Mouse (Mus musculus): ENCODE results near the gene Dynll2.

Gene Dynll2

DNA sequence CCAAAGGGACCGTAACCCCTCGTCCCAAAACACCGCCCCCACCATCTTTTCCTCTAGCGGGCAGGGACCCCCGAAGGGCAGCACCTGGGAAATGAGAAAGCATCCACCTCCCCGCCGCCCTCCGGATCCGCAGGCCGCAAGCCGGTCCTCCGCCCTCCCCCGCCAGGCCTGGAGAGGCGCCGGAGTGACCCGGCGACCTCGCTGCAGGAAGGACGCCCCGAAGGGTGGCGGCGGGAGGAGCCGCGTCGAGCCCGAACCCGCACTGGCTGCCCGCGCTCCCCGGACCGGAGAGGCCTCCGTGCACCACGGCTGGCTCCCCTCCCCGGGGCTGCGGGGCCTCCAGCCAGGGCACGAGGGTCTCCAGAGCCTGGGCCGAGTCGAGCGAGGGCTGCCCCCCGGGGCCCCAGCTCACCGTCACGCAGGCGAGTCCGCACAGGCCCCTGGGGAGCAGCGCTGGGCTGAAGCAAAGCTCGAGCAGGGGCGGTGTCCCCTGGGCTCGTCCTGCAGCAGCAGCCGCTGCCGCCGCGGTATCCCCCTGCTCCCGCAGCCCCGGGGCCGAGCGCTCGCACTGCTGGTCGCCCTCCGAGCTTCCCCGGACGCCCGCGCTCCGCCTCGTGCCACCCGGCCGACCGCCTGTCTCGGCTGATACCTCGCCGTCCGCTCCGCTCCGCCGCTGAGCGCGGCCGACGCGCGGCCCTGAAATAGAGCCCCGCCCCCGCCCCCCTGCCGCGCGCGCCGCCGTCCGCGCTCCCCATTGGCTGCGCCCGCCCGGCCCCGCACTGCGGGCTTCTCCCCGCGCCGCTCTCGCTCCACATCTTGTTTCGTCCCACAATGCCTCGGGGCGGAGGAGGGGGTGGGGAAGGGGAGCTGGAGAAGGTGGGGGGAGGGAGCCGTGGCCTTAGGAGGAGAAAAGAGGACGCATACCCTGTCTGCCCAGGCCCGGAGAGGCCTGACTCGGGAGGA, at the start of gene Dynll2:
Dynll2 (minus strand) TSS at position 703 of the 963 bp plus-strand sequence.
- peak; percentile 75 for DNase-seq (ENCODE audit: low spot score)

DNA sequence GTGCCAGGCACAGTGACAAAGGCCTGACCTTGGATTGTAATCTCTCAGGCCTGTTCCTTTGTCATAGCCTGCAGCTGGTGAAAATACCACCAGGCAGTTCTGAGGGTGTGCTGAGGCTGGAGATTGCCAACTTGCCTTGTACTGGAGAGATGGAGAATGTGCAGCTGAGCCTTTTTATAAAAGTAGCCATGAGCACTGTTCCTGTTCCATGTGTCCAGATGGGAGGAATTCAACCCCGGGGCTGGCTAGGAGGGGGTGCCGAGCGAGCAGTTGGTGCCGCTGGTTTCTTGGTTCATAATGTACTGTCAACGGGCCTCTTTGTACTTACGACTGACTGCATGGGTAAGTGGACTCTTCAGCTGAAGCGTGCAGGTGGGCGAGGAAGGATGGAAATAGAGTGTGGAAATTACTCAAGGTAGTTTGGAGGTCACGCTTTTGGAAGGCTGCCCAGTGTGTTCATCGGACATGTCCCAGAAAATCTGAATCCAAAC, 49.5 kb upstream of the Dynll2 start:
- DNase-seq (ENCODE audit: low spot score), result no peak

DNA sequence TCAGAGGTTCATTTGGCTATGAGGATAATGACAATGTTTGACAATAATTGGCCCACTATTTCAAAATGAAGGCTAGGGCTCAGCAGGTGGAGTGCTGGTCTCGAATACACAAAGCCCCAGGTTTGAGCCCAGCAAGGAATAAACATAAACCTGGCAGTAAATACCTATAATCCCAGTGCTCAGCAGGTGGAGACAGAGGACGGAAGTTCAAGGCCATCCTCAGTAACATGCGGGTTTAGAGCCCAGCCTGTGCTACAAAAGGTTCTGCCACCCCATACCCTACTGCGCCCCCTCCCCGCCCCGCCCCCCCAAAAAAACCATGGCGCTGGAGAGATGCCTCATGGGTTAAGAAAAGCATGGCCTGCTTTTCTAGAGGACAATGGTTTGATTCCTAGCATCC, 48.6 kb upstream of the Dynll2 start:
- no peak for DNase-seq (ENCODE audit: low spot score)

DNA sequence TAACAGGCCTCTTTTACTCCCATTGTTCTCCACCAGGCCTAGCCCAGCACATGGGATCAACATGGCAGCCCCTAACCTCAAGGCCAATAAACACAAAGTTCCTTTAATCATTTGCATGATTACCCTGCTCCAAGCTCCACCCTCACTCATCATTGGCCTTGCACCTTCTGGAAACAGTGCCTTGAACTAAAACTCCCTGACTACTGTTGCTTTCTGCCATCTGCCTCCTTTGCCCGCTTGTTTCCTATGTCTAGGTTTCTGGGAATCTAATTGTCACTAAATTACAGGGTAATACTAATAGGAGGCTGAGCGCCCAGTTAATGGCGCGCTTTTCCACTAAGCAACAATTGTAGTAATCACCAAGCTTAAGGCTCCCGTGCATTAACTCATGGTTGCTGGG, 44.4 kb upstream of the Dynll2 start:
- no peak for DNase-seq (ENCODE audit: low spot score)

DNA sequence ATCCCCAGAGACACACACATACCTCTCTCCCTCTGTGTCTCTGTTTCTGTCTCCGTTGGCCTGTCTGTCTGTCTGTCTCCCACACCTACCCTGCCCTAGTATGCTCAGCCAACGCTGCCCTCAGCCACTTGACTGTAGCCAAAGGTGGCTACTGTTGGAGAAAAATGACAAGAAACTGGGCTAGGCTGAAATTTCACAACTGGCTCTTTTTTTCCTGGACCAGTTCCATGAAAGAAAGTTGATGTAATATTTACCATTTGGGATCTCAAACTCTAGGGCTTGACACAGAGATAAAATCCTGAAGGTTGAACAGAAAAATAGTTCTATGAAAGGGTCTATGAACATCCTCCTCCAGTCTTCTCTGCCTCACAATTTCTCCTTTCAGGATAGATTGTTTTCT, 43.5 kb upstream of the Dynll2 start:
- no peak for DNase-seq (ENCODE audit: low spot score)

DNA sequence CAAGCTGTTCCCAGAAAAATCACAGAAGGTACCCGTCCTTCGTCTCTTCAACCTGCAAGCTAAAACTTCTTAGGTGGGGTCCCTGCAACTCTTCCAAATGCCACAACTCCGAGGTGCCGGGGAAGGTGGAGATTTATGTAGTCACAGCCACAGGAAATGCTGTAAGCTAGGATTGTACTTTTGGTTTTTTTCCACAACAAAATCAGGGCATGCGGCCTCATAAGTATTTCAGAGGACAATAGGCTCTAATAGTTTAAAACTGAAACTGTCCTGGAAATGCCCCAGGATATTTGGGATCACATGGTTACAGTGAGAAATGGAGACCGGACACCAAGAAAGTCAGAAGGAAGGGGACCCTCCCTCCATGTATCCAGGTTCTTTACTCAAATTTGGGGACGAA, 42.9 kb upstream of the Dynll2 start:
- DNase-seq (ENCODE audit: low spot score), result no peak

DNA sequence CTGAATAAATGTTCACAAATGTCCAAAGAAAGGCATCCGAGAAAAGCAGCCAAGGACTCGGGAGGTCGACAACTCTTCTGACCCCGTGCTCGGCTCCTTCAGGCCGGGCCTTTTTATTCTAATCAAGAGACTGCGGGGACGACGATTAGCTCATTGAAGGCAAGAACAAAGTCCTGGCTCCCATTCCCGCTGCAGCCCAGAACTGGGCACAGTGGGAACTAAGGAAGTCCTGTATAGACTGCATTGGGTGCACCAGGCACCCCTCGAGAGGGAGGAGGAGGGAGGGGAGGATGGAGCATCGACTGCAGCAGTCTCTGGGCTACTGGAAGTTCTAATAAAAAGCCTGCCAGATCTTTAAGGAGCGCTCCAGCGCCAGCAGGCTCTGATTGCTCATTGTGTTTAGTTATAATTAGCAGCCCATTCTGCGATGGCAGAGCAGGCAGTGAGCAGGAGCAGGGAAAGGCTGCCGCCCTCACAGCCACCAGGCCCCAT, 40.9 kb upstream of the Dynll2 start:
- no peak for DNase-seq (ENCODE audit: low spot score)

DNA sequence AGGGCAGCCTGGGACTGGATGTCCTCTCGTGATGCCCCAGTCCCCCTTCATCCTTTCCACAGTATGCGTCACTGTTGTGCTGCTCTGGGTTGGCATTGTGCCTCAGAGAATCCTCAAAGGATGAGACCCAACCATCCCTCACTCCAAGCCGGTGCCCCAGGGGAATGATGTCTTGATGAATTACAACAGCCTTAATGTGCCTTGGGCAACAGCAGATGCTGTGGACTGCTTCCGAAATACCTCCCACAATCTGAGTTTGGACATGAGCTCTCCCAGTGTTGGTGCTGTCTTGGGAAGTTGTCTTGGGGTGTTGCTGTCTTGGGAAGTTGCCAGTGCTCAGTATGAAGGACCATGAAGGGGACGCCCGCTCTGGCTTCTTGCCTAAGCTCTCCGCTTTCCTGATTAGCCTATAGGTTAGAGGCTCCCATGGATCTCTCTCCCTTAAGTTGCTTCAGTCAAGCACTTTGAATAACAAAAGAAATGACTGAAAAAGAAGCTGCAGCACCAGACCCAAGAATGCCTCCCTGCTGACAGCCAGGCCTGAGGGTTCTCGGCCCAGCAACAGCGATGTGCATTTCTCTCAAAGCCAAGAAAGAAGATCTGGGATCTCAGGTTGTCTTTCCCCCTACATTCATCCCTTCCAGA, 40.2 kb upstream of the Dynll2 start:
- no peak for DNase-seq (ENCODE audit: low spot score)

DNA sequence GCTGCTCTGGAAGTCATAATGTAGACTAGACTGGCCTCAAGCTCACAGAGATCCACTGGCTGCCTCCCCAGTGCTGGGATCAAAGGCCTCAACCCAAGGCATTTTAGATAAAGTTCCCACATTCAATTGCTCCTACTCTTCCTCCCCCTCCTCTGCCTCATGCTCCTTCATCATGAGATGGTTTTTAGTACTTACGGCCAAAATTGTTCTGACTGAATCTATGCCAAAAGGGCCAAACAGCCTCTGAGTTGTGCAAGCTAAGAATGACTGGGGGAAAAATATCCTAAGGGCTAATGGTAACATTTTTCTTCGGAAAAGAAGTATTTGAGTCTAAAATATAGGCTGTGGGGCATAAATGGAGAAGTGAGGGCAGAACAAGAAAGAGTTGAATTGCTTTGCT, 36.6 kb upstream of the Dynll2 start:
- DNase-seq (ENCODE audit: low spot score), result no peak

DNA sequence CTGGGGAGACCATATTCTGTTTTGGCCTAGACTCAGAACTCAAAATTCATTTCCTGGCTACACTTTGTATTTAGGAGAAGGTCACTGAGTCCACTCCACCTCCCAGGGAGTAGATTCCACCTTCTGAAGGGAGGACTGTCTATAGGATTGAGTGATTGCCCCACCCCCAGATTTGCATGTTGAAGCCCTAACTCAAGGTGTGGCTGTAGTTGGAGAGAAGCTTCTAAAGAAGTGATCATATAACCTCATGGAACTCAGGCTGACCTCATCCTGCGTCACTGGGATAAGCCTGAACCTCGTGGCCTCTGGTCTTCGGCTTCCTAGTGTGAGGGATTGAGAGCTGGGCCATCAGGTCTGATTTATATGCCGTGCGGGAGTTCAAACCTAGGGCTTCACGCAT, 28.5 kb upstream of the Dynll2 start:
- no peak for DNase-seq (ENCODE audit: low spot score)

DNA sequence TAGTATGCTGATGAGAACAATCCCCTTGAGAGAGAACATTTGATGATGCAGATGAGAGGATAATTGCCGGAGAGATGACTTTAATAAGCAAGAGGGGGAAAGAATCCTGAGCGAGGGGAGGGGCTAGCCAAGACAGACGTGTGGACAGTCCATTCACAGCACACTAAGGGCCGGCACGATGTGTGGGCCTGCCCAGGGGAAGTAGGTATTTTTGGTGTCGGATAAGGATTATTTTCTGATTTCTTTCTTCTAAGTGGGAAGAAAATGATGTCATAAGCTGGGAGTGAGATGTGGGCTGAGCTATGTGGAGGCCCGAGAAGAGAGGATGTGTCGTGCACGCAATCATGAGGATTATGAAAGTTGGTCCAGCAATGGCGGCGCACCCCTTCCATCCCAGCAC, 27.8 kb upstream of the Dynll2 start:
- DNase-seq (ENCODE audit: low spot score), result no peak

DNA sequence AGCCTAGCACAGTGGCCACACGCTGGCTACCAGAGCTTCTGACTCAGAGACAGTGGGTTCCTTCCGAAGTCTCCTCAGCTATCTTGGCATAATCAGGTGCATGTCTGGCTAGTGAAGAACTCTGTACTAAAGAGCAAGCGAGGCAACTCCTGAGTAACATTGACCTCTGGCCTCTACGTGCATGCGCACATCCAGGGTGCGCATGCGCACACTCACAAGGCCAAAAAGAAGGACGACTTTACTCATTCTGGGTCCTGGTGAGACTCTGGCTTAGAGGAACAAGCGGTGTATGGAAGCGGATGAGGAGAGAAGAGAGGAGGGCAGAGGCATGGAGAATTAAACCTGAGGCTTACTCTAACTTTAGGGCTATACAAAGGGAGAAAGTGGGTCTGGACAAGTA, 26.3 kb upstream of the Dynll2 start:
- no peak for DNase-seq (ENCODE audit: low spot score)

DNA sequence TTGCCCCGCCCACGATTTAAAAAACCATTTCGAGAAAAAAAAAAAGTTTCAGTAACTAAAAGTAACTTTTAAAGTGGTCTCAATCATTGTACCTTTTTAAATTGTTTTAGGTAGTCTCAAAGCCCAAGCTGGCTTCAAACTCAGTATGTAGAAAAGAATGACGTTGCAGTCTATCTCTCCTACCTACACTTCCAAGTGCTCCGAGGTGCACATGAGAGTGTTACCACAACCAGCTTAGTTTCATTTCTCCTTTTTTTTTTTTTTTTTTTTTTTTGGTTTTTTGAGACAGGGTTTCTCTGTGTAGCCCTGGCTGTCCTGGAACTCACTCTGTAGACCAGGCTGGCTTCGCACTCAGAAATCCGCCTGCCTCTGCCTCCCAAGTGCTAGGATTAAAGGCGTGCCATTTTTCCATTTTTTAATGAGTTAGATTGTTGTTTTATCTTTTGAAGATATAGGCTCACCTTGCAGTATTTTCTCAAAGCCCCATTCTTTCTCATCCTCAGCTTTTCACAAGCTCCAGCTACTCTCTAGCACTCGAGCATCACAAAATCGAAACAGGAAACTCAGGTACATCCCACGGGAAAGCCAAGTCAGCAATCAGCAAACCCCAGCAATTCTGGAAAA, 25.4 kb upstream of the Dynll2 start:
- DNase-seq (ENCODE audit: low spot score), result no peak

DNA sequence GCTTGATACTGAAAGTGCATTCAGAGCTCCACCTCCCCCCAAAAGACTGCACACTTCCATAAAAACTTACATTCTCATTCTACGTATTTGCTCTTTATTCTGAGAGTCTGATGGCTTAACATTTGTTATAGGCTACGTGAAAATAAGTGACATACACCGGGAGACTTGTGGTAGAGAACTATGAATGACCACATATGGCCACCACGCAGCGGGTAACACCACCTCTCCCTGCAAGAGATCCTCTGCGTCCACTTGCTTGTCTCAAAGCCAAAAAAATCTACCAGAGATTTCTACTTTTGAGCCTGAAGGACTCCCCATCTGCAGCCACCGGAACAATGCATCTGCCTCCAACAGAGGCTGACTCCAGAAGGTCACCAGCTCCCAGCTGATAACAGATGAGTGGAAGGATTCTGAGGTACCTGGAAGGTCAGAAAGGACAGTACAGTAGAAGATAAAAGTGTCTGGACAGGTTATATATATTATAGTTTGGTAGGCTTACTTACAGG, 24.6 kb upstream of the Dynll2 start:
- DNase-seq (ENCODE audit: low spot score), result no peak

DNA sequence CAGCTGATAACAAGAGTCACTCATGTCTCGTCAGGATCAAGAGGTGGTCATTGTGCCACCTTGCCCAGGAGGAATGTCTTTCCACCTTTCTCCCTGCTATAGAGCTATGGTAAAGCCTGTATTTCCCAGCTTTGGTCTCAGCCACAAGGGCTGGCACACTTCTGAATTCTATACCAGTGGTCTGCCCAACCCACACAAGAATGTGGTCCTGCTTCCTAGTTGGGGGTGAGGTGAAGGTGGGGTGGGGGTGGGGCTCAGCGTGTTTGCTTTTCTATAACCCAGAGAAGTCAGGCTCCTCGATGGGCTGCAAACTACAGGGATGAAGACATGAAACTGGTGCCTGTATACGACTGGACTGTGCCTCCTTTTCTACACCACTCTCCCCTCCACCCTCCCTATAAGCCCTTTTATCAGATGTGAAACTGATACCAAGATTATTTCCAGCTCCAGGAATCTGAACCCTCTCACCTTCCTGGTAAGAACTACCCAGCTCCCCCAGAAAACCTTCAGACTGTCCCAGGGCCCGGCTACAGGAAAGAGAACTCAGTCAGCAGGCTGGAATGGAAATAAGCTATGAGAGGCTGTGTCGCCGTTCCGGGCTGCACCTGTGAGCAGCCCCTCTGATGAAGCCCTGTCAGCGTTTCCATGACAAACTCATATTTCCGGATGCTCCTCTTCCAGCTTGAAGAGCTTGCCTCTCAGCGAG, 24.0 kb upstream of the Dynll2 start:
- no peak for DNase-seq (ENCODE audit: low spot score)

DNA sequence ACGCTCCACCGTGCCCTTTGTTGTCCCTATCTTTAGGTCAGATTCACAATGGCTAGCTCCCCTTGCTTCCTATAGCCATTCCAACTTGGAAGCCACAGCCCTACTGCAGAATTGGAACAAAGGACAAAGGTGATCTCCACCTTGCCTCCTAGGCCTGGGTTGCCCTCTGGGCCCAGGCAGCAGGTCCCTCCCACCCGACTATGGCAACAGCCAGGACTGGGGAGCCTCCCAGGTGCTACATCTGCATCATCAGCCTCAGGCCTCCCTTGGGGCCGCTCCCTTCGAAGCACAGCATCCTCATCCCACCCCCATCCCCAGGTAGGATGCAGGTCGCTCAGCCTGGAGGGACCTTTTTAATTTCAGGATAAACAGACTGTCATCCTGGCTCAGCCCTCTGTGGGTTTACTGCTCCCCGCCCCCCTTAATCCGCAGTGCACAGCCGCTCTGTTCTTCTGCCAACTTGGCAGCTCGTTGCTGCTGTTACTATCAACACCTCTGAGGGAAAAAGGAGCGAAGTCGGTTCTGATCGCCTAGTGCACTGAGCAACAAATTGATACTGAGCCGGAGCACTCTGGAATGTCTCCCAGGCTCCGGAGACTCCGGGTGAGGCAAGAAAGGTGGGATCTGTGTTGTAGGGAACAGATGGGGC, 22.3 kb upstream of the Dynll2 start:
- DNase-seq (ENCODE audit: low spot score), result no peak

DNA sequence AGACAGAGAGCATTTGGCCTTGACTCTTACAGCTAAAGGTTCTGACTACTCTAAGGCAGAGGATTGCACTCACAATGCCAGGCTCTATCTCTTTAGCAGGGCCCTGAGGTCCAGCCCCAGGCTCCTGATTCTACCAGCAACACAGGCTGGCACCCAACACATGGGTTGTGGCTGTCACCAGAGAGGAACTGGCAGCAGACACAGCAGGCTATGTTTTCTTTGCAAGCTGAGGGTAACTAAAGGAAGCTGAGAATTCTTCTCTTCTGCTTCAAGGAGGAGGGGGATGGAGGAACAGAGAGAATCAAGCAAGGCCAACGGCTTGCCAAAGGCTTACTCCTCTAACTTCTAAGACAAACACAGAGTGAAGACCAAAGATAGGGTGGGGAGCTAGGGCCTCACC, 21.3 kb upstream of the Dynll2 start:
- no peak for DNase-seq (ENCODE audit: low spot score)

DNA sequence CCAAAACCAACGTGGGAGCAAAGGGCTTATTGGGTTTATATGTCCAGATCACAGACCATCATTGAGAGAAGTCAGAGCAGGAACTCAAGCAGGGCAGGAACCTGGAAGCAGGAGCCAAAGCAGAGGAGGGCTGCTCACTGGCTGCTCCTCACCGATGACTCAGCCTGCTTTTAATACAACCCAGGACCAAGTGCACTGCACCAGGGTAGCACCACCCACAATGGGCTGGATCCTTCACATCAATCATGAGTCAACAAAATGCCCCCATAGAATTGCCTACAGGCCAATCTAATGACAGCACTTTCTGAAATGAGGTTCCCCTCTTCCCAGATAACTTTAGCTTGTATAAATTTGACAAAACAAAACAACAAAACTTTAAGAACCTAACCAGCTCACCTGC, 16.8 kb upstream of the Dynll2 start:
- DNase-seq (ENCODE audit: low spot score), result no peak

DNA sequence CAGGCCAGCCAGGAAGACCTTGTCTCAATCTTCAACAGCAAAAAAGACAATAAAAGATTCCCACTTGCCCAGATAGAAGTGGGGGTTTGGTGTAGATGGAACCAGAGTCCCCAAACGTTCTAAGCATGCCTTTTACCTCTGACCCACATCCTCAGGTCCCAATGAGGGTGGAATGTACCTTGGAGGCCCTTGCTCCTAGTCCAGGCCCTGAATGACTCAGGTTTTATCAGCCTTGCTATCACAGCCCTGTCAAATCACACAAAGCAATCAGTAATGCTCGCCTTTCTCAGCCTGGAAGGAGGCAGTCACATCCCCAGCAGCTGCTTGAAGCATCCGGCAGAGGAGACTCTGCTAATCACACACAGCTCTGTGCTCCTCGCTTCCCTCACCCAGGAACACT, 15.4 kb upstream of the Dynll2 start:
- no peak for DNase-seq (ENCODE audit: low spot score)

DNA sequence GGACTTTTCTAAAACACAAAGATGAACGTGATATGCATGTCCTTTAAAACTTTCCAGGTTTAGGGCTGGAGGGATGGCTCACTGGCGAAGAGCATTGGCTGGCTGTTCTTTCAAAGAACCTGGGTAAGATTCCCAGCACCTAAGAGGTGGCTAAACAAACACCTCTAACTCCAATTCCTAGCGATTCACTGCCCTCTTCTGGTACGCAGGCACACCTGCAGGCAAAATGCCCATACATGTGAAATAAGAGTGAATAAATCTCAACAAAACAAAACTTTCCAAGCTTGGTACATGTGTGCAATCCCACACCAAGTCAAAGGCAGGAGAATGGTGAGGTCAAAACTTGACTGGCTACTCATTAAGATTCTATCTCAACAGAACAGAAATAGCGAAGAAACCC, 12.4 kb upstream of the Dynll2 start:
- DNase-seq (ENCODE audit: low spot score), result no peak

DNA sequence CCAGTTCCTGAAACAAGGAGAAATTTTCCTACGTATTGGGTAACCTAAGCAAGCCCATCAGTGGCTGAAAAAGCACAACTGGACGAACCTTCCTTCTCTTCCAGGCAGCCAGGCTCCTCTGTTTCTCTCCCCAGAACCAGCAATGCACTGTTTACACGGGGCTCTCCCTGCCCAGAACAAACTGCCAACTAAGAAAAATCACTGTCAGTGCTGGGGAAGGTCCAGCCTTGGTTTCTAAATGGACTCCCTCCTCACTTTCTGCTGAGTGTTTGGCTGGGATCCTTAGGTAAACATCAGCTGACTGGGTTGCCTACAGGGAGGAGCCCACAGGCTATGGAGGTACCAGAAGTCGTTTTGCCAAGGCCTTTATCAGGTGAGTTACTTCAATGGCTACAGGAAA, 4.5 kb upstream of the Dynll2 start:
- no peak for DNase-seq (ENCODE audit: low spot score)
